Mouse (Mus musculus) left cerebral cortex, postnatal 14 days (tissue): ENCODE results near the gene Acox3. TPM values are rescaled to one million over a fixed set of nuclear protein-coding genes. Genes with fewer than 3 reads are reported as not detected.

Experiments
- DNase-seq, 2 experiments: peaks; one replicate each; pipeline ENCODE4 v3.0.0; 2021 to 2022; ENCODE audit warnings: low spot score in 2 of 2, mixed read lengths in 1 of 2
- intact Hi-C: fragments of 180-260 bp; cut with DNase I; formaldehyde crosslinking; loops from one replicate; pipeline ENCODE4 v1.15.1; 2025
- long read RNA-seq, 2 experiments: library from polyadenylated mRNA; stranded (forward); transcript quantifications; one replicate each; pipeline ENCODE4 v2.0.0; 2021
- total RNA-seq, 2 experiments: library from RNA; stranded (reverse); gene quantifications; 2 replicates each; pipeline ENCODE4 v1.2.3; 2021

Acox3 gene
- 10 to 100 TPM; 24.8 to 29.5 TPM for total RNA-seq
- long read RNA-seq, experiment 1, transcript Acox3-202 (19 exons, 3,976 nt) = major isoform, 5 of 19 reads
- long read RNA-seq, experiment 1, partial matches to known transcripts = 7 of 19 reads
- long read RNA-seq, experiment 1, other reads (novel, unspliced or antisense) = 6 of 19 reads
- long read RNA-seq, experiment 2, transcript Acox3-202 (19 exons, 3,976 nt) = major isoform, 5 of 16 reads
- long read RNA-seq, experiment 2, partial matches to known transcripts = 7 of 16 reads
- long read RNA-seq, experiment 2, other reads (novel, unspliced or antisense) = 4 of 16 reads

DNA sequence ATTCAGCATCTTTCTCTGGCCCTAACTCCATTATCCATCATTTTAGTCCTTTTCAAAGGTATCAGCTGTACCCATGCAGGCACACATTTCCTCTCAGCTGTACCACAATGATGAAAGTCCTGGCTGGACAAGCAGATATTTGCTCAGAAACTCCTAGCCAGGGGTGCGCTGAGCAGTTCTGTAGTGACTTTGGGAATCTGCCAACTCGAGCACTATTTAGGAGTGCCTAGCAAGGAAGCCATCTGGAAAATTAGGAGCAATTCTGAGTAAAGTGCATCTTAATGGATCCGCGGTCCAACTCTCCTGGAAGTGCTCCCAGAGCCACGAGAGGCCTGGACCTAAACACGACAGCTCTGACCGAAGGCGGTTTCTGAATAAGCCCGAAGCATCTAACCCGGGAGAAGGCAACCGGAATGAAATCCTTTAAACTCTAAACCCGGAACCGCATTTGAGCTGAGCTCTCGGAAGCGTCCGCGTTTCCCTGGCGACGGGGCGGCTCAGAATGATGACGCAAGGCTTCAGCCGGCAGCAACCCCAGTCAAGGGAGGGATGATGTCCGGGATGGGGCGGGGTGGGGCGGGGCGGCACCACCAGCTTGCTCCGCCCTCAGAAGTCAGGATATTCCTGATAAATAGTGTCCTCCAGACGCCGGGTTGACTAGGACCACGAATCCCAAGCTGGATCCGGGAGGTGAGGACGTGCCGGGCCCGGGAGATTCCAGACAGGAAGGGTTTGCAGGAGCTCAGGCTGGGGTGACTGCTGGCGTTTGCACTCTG is at the start of gene Acox3:
Acox3 (plus strand) TSS at position 596 of the 776 bp plus-strand sequence.
- peak; percentile 96 to 98 for DNase-seq
- intact Hi-C loops = loop anchor here (10.0 kb wide), 1 partner anchor 282 kb away; no protein-coding TSS in a partner anchor

DNA sequence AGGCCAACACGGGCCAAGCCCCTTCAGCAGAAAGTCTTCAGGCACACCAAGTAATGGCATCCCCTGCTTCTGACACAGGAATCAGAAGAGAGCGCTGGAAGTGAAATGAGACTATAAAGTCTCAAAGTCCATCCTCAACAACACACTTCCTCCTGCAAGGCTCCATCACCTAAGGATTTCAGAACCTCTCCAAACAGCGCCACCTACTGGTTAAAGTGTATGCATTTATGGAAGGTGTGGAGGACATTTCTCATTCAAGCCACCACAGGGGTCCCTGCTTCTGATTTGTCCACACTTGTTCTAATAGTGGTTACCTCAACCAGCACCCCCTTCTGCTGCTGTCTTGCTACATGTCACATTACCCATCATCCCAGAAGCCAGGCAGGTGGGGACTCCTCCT is 46.6 kb upstream of the Acox3 start:
- no peak for DNase-seq
- intact Hi-C loops = no loop called here

DNA sequence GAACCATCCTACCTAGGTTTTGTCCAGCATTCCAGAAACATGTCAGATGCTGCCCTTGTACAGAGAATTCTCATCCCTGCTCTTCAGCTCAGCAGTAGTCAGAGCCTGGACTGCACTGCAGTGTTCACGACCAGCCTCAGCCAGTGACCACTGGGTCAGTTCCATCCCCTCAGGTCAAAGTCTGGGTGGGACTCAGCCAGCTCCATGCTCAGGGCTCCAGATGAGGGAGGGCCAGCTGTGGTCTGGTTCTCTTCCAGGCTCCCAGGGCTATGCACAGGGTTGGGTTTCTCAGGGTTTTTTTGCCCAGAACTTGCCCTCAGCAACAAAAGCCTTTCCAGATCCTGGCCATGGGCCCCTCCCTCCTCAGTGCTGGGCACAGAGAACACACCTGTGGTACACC is 45.4 kb upstream of the Acox3 start:
- DNase-seq = no peak
- intact Hi-C loops = no loop called here

DNA sequence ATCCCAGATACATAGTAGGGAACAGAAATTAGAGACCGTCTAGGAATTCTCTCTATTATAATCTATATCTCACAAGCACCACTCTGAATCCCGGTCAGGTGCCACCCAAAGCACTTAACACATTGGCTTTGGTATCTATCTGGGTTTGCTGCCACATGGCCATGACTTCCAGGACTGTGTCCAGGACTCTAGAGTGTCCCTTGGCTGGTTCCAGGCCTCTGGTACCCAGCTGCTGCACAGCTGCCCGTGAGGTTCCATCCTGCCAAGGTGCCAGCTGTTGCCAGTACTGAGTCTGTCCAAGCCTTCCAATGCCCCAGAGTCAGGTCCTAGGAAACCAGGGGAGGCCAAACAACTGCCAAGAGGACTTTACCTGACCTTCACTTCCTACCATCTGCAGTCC is 44.8 kb upstream of the Acox3 start:
- no peak for DNase-seq
- intact Hi-C loops = no loop called here

DNA sequence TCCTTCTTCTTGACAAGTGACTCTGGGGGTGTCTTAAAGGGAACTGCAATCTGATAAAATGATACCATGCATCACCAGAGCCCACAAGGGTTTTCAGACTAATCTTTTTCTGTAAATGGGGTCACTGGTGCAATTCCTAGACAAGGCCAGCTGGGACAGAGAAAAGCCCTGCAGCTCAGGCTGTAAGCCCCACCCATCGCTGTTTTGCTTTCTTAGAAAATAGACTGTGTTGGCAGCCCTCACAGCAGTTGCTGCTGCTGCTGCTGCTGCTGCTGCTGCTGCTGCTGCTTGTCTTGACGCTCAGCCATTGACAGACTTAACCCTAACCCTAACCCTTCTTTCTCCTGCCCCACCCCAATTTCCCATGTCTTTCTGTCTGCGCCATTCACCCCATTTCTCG is 43.3 kb upstream of the Acox3 start:
- intact Hi-C loops = no loop called here
- DNase-seq = no peak

DNA sequence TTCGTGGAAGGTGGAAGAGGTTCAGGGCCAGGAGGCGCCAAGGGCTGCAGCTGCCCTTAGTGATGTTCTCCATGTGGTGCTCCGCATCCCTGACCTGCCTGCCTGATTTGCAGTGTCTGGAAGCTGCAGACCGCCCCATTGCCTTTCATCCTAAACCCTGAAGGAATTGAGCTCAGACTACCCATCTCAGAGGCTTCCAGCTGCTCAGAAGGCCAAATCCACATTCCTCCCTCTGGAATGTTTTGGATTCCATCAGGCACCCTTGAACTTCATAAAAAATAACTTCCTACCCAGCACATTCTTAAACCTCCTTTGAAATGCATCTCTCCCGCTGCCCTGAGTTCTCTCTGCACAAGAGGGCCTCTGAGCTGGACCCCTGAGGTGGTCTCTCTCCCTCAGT is 42.3 kb upstream of the Acox3 start:
- no peak for DNase-seq

DNA sequence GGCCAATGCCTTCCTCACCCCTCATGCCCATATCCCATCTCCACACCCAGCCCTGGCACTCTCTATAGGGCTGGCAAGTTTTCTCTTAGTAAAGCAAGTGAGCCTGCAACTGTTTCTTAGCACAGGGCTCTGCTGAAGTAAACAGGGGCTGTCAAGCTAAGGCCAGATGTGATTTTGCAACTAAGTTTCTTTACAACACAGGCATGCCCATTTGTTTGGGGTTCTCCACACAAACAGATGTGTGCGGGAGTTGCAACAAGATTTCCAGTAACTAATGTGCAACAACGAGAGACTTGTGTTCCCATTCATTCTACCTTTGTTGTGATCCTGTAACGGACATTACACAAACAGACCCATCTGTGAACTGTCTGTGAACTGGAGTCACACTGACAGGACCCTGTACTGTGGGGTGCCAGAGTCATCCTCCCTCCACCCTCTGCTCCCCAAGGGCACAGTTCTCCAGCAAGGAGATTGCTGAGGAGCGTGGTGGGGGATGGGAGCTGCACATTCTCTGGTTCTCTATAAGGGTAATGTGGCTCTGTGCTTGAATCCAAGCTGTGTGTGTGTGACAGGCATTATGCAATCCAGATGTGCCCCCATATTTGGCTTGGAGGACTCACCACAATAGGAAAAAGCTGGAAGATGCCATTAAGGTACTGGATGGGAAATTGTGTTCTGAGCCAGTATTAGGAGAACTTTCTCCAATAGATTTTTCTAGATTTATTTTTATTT is 41.6 kb upstream of the Acox3 start:
- intact Hi-C loops = no loop called here
- no peak for DNase-seq

More for the DNA sequence above, 42.3 kb upstream of the Acox3 start:
- intact Hi-C loops = no loop called here

DNA sequence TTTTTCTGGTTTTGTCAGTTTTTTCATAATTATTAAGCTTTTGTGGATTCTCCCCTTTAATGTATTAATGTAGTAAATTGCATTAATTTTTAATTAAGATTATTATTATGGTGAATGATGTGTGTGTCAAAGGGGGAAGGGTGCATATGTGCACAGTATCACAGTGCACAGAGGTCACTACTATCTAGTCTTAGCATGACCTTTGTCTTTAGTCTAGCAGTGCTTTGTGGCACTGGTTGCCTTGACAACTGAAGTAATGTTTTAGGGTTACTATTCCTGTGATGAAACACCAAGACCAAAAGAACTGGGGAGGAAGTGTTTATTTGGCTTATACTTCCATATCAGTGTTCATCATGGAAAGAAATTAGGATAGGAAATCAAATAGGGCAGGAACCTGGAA is 36.7 kb upstream of the Acox3 start:
- intact Hi-C loops = no loop called here
- no peak for DNase-seq

DNA sequence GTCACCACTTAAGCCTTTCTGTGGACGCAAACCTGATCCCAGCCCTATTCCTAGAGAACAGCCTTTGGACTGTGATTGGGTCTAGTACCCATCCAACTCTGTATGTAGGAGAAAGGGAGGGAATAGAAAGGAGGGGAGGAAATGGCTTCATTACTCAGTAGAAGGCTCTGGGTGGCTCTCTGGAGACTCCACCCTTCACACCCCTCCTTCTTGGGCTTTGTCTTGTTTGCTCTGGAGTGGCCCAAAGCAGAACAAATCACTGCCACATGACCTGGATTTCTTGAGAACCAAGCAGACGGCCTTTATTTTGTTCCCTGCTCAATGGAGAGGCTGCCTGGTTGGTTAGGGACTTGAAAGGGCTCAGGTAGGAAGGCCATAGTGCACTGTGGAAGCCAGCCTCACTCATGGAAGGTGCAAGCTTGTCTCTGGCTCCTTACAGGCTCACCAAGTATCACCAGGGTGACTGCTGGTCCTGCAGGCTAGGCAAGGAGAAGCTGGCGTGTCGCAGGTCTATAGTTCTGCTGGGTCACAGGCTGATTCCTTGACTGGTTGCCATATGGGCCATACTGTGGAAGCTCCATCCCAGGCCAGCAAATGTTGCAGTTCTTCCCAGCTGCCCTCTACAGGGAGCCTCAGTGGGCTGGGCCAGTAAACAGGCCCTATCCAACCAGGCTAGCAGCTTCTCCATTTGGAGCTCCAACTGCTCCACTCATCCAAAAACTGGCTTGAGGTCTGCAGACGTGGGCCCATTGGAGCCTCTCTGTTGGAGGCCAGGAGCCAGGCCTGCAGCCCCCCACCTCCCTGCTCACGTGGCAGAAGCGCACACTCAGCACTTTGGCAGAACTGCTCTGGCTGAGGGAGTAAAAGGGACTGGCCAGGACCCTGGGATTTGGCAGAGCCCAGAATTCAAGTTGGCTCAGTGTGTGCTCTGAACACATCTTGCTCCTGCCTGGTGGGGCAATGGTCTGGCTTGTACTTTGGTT is 30.7 kb upstream of the Acox3 start:
- intact Hi-C loops = no loop called here
- DNase-seq = no peak

DNA sequence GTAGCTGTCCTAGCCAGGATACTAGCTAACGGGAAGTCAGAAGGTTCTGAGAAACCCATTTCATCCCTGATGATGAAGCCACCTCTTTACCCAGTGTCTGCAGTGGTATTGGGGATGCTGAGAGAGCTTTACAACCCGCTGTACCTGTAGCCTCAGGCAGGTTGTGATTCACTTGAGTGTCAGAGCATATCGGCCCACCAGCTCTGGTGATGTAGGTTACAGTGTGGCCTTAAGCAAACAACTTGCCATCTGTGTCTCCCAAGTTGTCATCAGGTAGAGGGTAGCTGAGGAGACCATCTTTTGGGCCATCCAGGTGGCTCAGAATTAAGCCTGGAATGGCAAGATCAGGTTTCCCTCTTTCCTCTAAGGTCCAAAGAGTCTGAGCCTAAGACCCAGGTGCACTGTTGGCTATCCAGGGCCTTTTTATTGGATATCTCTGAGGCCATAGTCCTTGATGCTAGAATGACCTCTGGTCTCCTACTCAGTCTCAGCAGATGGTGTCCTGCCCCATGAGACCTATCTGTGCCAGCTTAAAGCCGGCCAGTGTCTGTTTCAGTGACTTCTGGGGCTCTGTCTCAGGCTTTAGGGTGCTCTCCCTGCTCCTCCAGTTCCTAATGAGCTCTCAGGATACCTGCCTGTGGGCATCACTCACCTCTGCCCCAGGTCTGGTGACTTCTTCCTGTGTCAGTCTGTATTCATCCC is 29.9 kb upstream of the Acox3 start:
- intact Hi-C loops = no loop called here
- no peak for DNase-seq

DNA sequence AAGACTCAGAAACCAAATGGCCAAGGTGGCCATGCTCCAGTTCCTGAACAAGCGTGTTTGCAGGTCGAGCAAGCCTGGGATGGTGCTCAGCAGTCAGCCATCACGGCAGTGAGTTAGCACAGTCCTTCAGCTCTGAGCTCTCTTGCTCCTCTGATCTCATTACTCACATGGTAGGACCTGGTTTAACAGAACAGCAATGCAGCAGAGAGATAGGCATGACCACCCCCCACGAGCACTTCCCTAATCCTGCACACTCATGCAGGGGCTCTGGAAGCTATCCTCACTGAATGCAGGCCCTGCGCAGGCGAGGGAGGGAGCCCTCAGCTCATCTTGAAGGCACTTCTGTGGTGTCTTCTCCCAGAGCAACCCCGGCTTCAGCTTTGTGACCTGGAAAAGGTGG is 26.4 kb upstream of the Acox3 start:
- no peak for DNase-seq
- intact Hi-C loops = no loop called here

DNA sequence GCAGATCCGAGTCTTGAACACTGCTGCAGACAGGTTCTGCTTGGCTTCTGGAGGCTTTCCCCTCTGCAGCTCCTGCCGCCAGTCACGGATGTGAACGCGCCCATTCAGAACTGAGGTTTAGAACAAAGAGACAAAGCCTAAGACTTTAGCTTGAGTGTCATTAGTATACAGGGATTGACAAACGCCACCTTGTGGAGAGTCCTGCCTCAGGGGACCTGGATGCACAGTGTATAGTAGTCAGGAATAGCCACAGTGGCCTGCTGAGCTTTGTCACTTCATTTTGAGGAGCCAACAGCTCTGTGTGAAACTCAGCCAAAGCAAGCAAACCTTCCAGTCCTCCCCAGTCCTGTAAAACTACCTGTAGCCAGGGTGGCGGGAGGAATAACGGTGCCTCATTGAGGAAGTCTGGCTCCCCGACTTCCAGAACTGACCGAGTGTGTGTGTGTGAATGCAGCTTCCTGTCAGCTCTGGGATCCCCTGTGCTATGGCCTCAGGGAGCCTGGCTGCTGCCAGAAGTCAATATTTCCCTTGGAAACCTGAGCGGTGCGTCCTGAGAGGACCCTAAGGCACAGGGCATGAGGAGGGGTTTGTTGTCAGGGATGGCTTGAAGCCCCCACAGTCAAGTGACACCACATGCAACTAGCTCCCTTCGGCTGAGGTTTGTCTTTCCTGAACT is 24.8 kb upstream of the Acox3 start:
- intact Hi-C loops = no loop called here
- DNase-seq = no peak

DNA sequence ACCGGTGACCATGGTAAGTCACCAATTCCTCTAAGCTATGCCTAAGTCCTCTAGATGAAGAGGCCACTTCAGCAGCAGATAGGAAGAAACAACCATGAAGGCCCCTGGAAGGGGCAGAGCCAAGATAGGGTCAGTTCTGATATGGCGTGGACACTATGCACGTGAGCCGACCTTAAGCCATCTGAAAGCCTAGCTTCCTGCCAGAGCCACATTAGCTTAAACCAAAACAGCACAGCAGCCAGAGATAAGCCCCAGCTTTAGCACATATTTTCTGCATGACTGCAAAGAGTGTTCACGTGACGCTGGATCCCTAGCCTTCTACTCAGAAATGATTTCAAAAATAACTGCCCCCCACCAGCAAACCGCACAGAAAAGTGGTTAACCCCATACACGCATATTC is 23.4 kb upstream of the Acox3 start:
- no peak for DNase-seq
- intact Hi-C loops = no loop called here

DNA sequence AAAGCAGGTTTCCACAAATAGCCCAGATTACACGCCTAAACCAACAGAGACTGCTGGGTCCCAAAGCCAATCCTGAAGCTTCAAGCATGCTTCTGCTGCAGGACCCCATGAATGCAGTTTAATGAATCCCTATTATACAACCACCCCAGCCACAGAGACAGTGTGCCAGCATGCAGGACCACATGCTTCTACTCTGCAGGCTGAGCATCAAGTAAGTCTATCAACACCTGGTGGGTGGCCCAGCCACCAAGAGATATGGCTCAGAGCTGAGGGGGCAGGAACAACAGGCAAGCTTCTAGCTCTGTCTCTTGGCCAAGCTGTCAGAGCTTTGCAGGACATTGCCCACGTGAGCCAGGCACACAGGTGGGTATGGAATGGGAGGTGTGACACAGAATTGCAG is 20.2 kb upstream of the Acox3 start:
- intact Hi-C loops = loop anchor here (2.0 kb wide), 1 partner anchor 40 kb away; no protein-coding TSS in a partner anchor
- DNase-seq = no peak

DNA sequence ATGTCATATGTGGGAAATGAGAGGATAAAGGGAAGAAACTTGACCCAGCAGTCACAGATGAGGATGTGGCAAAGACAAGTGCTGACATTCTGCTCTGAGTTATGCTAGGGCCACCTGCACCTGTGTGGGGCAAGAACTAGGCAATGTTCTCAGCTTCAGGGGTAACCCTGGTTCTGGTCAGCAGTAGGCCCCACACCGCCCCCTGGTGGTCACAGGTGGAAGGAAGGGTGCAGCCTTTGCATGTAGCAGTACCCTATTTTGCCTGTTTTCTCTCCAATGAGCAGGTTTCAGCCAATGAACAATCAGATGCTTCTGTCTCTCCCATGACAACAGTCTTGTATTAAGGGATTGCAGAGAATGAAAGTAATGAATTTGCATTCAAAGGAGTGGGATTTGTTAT is 19.4 kb upstream of the Acox3 start:
- intact Hi-C loops = loop anchor here (2.0 kb wide), 1 partner anchor 41 kb away; no protein-coding TSS in a partner anchor
- DNase-seq = peak; percentile 78 to 87

DNA sequence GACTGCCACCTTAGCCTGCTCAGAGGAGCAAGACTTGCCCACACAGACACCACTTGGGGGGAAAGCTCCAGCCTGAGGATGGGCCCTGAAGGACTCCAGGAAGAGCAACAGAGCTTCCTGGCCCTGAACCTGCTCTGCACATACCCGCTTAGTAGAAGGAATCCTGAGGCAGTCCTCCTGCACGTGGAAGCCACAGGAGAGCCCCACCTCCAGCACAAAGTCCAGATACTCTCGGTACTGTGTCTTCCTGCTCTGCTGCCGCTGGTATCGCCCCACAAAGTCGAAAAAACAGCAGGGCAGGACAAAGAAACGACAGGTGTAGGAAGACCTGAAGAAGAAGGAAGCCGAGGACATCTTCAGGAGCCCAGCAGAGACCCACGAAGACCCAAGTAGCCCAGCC is 17.6 kb upstream of the Acox3 start:
- no peak for DNase-seq
- intact Hi-C loops = no loop called here

DNA sequence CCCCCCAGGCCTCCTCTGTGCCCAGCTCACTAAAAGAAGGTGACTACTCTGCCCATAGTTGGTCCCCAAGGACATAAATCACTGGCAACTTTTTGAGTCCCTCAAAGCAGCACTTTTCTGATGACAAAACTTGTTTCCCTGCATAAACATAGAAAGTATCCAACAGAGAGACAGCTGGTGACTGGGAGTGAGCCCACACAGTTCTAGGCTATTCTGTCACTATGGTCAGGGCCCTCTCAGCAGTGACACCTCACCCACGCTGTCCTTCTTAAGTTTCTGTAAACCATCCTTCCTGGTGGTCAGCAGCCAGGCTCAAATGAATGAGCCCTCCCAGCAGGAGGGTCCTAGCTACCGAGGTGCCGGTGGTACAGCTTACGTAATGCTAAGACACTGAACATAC is 16.2 kb upstream of the Acox3 start:
- DNase-seq = no peak
- intact Hi-C loops = no loop called here

DNA sequence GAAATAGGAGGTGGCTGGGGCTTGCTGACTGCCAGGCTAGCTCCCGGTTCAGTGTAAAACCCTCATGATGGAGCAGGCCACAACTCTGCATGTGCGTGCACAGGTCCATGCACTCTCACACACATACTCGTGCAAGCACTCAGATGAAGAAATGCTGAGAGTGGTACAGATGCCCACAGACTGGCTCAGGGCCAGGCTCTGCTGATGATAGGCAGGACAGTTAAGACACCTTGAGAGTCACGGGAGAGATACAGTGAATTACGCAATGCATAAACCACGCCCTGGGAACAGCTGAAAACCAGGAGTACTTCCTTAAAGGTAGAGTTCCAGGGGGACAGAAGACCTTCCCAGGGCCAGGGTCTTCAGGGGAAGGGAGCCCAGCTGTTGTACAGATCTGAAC is 11.3 kb upstream of the Acox3 start:
- intact Hi-C loops = no loop called here
- DNase-seq = no peak
